22 mouse cellular contexts compared by ENCODE assay signal in genomic region chr11:72518449-72518848, GRCm38 (mm10). TPM values are rescaled to one million over a fixed set of nuclear protein-coding genes. Genes with fewer than 3 reads are reported as not detected.
DNase-seq lines count a peak whose midpoint lies in the region; ATAC-seq and TF ChIP-seq lines count a peak whose summit lies in the region.
"Had no signal": no experiment of that assay in that cellular context is flagged by ENCODE, and none has a peak within 500 bp of the region (broad histone marks: within the 10 kb centered on the region; RNA-seq: fewer than 3 reads in every experiment).

No protein-coding gene starts in this region.

- peak overlapping the region; percentile 31 for H3K27ac ChIP-seq in bone marrow, adult 2 months (ENCODE audit: control insufficient read depth, insufficient read depth, low read depth, low read length, poor library complexity)
- H3K27ac ChIP-seq: embryonic facial prominence, embryonic 13.5 days; forebrain, embryonic 12.5 days; heart, adult 2 months; hindbrain, embryonic 10.5 days; hindbrain, embryonic 14.5 days; intestine, embryonic 15.5 days had no signal

- no peak for TF ChIP-seq CTCF in bone marrow, adult 2 months (IDR thresholded peaks at IDR 0.05; ENCODE audit: control insufficient read depth, insufficient read depth, low read length)

- H3K4me3 ChIP-seq in bone marrow, adult 2 months (replicated peaks; ENCODE audit: control insufficient read depth, low read depth, low read length) = no peak overlapping the region
- H3K4me3 ChIP-seq: embryonic facial prominence, embryonic 13.5 days; forebrain, embryonic 12.5 days; heart, adult 2 months; heart, embryonic 12.5 days; hindbrain, embryonic 10.5 days; intestine, embryonic 15.5 days had no signal

- peaks cover 1% of the 10 kb centered on the region; the same call in 1 of the 2 replicates for H3K4me1 ChIP-seq in bone marrow, adult 2 months (ENCODE audit: control insufficient read depth, insufficient read depth, low read length)
- H3K4me1 ChIP-seq: embryonic facial prominence, embryonic 13.5 days; forebrain, embryonic 12.5 days; intestine, embryonic 15.5 days had no signal

- WGBS in bone marrow, adult 2 months = 30% methylated on average over 2 of the region's 2 CpGs

- ATAC-seq in granulocyte monocyte progenitor cell, adult 5-6 weeks (replicated peaks; ENCODE audit: poor library complexity, severe bottlenecking) = peak; percentile 52
- ATAC-seq: CD4-positive, CD25-positive, alpha-beta regulatory T cell, adult 4 months; forebrain, embryonic 16.5 days; intestine, embryonic 15.5 days had no signal

- peak; percentile 8 for DNase-seq in lung, postnatal 25 days (ENCODE audit: low spot score)
- DNase-seq in lung, postnatal 14 days = no peak
- DNase-seq in thymus, postnatal 10 days (ENCODE audit: low spot score in 2 of 2) = no peak
- no peak for DNase-seq in layer of hippocampus, postnatal 10 days (ENCODE audit: low spot score in 2 of 2)
- DNase-seq in layer of hippocampus, adult 8-10 months (ENCODE audit: low spot score in 2 of 2) = no peak
- DNase-seq: adrenal gland, postnatal 14 days; B cell, adult 2 months; cerebellum, adult 11-12 months; cerebellum, adult 9-10 months; cerebellum, postnatal 25 days had no signal

- no peak for TF ChIP-seq POLR2A in bone marrow, adult 2 months (IDR thresholded peaks at IDR 0.05; ENCODE audit: borderline replicate concordance, control insufficient read depth, low read depth, low read length)

RNA-seq across cellular contexts. Expression of gene Spns2, which starts 28.7 kb away (rescaled TPM):
- 6.3 and 10.7 TPM in 2 replicates for polyA plus RNA-seq in bone marrow, adult 2 months (2011; ENCODE audit: insufficient read depth, insufficient read length, low replicate concordance, missing spikeins)
- total RNA-seq in granulocyte monocyte progenitor cell, adult 5-6 weeks (2014; fragmentation: Nextera tagmentation) = 27.1 and 41.2 TPM in 2 replicates
- 5.6 TPM in 2 replicates for total RNA-seq in granulocyte monocyte progenitor cell, adult 5-6 weeks (2017)
- total RNA-seq in layer of hippocampus, postnatal 10 days (2021) = 10 to 100 TPM; 58.4 to 59.6 TPM
- 100 to 1,000 TPM in 1 of 4 experiments, 10 to 100 TPM in 3; 84.0 to 104 (median 92.3) TPM for total RNA-seq in layer of hippocampus, adult 8-10 months (2022)
- polyA plus RNA-seq: CD4-positive, CD25-positive, alpha-beta regulatory T cell, adult 4 months had no signal

RNA-seq across cellular contexts. Expression of gene Spns3, which starts 31.9 kb away (rescaled TPM):
- polyA plus RNA-seq in bone marrow, adult 2 months (2011; ENCODE audit: insufficient read depth, insufficient read length, low replicate concordance, missing spikeins) = 9.1 and 13.2 TPM in 2 replicates
- total RNA-seq in granulocyte monocyte progenitor cell, adult 5-6 weeks (2014; fragmentation: Nextera tagmentation) = 32.1 and 46.2 TPM in 2 replicates
- 21.8 and 23.0 TPM in 2 replicates for total RNA-seq in granulocyte monocyte progenitor cell, adult 5-6 weeks (2017)
- under 1 TPM; 0.18 to 0.22 TPM for total RNA-seq in layer of hippocampus, postnatal 10 days (2021)
- under 1 TPM; 0.33 to 0.58 (median 0.48) TPM for total RNA-seq in layer of hippocampus, adult 8-10 months (2022)
- total RNA-seq: heart, adult 2 months; heart, postnatal 25 days had no signal
- polyA plus RNA-seq: forebrain, embryonic 12.5 days; forebrain, embryonic 16.5 days had no signal

Comparison
In these comparisons a context has a peak if more than half of its experiments do, and no peak if none do; other contexts are left out.
1. RNA of gene Spns3, which starts 31.9 kb away (total RNA-seq): 21.8 to 46.2 TPM in granulocyte monocyte progenitor cell, adult 5-6 weeks; 0.33 to 0.58 TPM in layer of hippocampus, adult 8-10 months and 0.18 to 0.22 TPM in layer of hippocampus, postnatal 10 days; every median in the first group is over 10 times any median in the second.